In the genomic region with DNA sequence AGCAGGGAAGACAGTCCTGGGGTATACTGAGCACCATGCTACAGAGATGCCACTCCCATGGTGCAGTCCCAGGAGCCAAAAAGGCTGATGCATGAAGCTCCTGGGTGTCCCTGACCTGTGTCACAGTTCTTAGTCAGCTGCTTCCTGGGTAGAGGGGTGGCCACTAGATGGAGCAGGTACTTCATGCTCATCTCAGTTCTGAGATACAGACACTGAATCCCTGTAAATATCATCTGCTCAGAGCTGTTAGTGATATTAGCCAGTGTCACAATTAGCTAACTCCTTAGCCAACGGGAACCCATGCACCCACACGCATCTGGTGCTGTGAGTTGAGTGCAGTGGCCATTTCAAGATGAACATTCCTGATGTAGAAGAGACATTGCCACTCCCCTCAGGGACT, we compare ENCODE assay signal across 10 mouse cellular contexts. TPM values are rescaled to one million over a fixed set of nuclear protein-coding genes. Genes with fewer than 3 reads are reported as not detected.
A peak's percentile ranks its signal among the peaks of the same experiment; 100 is the strongest.
DNase-seq lines count a peak whose midpoint lies in the region; ATAC-seq and TF ChIP-seq lines count a peak whose summit lies in the region.
"Had no signal": no experiment of that assay in that cellular context is flagged by ENCODE, and none has a peak within 500 bp of the region (broad histone marks: within the 10 kb centered on the region; RNA-seq: fewer than 3 reads in every experiment).

No protein-coding gene starts in this region.

- peak; percentile 42; the same call in 1 of the 2 replicates for TF ChIP-seq CTCF in lung, adult 2 months (IDR thresholded peaks at IDR 0.05; ENCODE audit: insufficient read depth, low read length)

- H3K27ac ChIP-seq in hindbrain, embryonic 13.5 days: no peak overlapping the region
- H3K27ac ChIP-seq: embryonic facial prominence, embryonic 15.5 days had no signal

- H3K4me2 ChIP-seq in hindbrain, embryonic 13.5 days: no peak overlapping the region
- H3K4me2 ChIP-seq: embryonic facial prominence, embryonic 15.5 days had no signal

- H3K4me3 ChIP-seq in lung, adult 2 months (replicated peaks; ENCODE audit: extremely low read depth, low read depth, low read length): no peak overlapping the region
- H3K4me3 ChIP-seq in hindbrain, embryonic 13.5 days: no peak overlapping the region
- H3K4me3 ChIP-seq: embryonic facial prominence, embryonic 15.5 days had no signal

- DNase-seq in embryo, embryonic 10.5 days (ENCODE audit: low spot score): peak; percentile 20
- DNase-seq in embryo, embryonic 9.5 days (ENCODE audit: extremely low spot score): no peak
- no peak for DNase-seq in lung, adult 2 months
- no peak for DNase-seq in lung, postnatal 4 days
- peak; percentile 52 for DNase-seq in adrenal gland, postnatal 25 days
- peak; percentile 65 for DNase-seq in lung, postnatal 36 days
- no peak for DNase-seq in spleen, postnatal 36 days (ENCODE audit: low spot score in 2 of 2)

- ATAC-seq in hindbrain, embryonic 13.5 days (ENCODE audit: low FRiP score): no peak

- H3K9me3 ChIP-seq in hindbrain, embryonic 13.5 days: no peaks in the 10 kb centered on the region
- H3K9me3 ChIP-seq: embryonic facial prominence, embryonic 15.5 days; G1E had no signal

- no peak overlapping the region for H3K9ac ChIP-seq in hindbrain, embryonic 13.5 days
- H3K9ac ChIP-seq: embryonic facial prominence, embryonic 15.5 days had no signal

- peaks cover 73% of the 10 kb centered on the region for H3K36me3 ChIP-seq in hindbrain, embryonic 13.5 days
- H3K36me3 ChIP-seq: G1E had no signal

- no peaks in the 10 kb centered on the region for H3K27me3 ChIP-seq in hindbrain, embryonic 13.5 days
- H3K27me3 ChIP-seq: embryonic facial prominence, embryonic 15.5 days had no signal

- no peaks in the 10 kb centered on the region; the same call in 1 of the 2 replicates for H3K4me1 ChIP-seq in lung, adult 2 months (ENCODE audit: control insufficient read depth, insufficient read depth, low read length)
- peaks cover 34% of the 10 kb centered on the region for H3K4me1 ChIP-seq in hindbrain, embryonic 13.5 days (replicated peaks)

- WGBS in lung, adult 2 months: 63% methylated on average over 2 of the region's 2 CpGs
- 86% methylated on average over 2 of the region's 2 CpGs for WGBS in hindbrain, embryonic 13.5 days

- no peak for TF ChIP-seq POLR2A in lung, adult 2 months (IDR thresholded peaks at IDR 0.05; ENCODE audit: borderline replicate concordance, extremely low read depth, low read depth, low read length)

RNA-seq across cellular contexts. Expression of a gene that starts 9.6 kb away (rescaled TPM):
- 49.9 and 56.2 TPM in 2 replicates for polyA plus RNA-seq in lung, adult 2 months (2012; rRNA removed)
- total RNA-seq in adrenal gland, postnatal 25 days (2021): 17.5 and 17.7 TPM in 2 replicates
- polyA plus RNA-seq in hindbrain, embryonic 13.5 days (2015; fragmentation: Nextera tagmentation; extraction: Ambion mirVana): 149 and 165 TPM in 2 replicates

RNA-seq across cellular contexts. Expression of a gene that starts 27.0 kb away (rescaled TPM):
- 16.3 and 16.4 TPM in 2 replicates for polyA plus RNA-seq in lung, adult 2 months (2012; rRNA removed)
- 20.5 and 21.1 TPM in 2 replicates for total RNA-seq in adrenal gland, postnatal 25 days (2021)
- 29.0 and 29.6 TPM in 2 replicates for polyA plus RNA-seq in hindbrain, embryonic 13.5 days (2015; fragmentation: Nextera tagmentation; extraction: Ambion mirVana)

RNA-seq across cellular contexts. Expression of a gene that starts 30.6 kb away (rescaled TPM):
- 6.6 and 7.9 TPM in 2 replicates for polyA plus RNA-seq in lung, adult 2 months (2012; rRNA removed)
- 0.62 and 1.5 TPM in 2 replicates for total RNA-seq in adrenal gland, postnatal 25 days (2021)
- polyA plus RNA-seq in hindbrain, embryonic 13.5 days (2015; fragmentation: Nextera tagmentation; extraction: Ambion mirVana): 0.18 and 0.23 TPM in 2 replicates
- polyA plus RNA-seq: G1E had no signal

RNA-seq across cellular contexts. Expression of a gene that starts 35.8 kb away (rescaled TPM):
- 27.1 and 30.6 TPM in 2 replicates for polyA plus RNA-seq in lung, adult 2 months (2012; rRNA removed)
- total RNA-seq in adrenal gland, postnatal 25 days (2021): 0.97 TPM in 1 of 2 replicates, not detected in the other
- polyA plus RNA-seq in hindbrain, embryonic 13.5 days (2015; fragmentation: Nextera tagmentation; extraction: Ambion mirVana): 1.3 and 1.6 TPM in 2 replicates

RNA-seq across cellular contexts. Expression of a gene that starts 55.5 kb away (rescaled TPM):
- 27.9 and 31.0 TPM in 2 replicates for polyA plus RNA-seq in lung, adult 2 months (2012; rRNA removed)
- 40.9 and 42.0 TPM in 2 replicates for total RNA-seq in adrenal gland, postnatal 25 days (2021)
- 27.8 and 35.2 TPM in 2 replicates for polyA plus RNA-seq in hindbrain, embryonic 13.5 days (2015; fragmentation: Nextera tagmentation; extraction: Ambion mirVana)

Comparison
In these comparisons a context has a peak if more than half of its experiments do, and no peak if none do; other contexts are left out.
1. DNase-seq: peak in embryo, embryonic 10.5 days (single experiment), adrenal gland, postnatal 25 days (single experiment) and lung, postnatal 36 days (single experiment); none in embryo, embryonic 9.5 days (single experiment), lung, adult 2 months (single experiment), lung, postnatal 4 days (0 of 2) and spleen, postnatal 36 days (0 of 2).